7 mouse cellular contexts compared by ENCODE assay signal in the genomic region with DNA sequence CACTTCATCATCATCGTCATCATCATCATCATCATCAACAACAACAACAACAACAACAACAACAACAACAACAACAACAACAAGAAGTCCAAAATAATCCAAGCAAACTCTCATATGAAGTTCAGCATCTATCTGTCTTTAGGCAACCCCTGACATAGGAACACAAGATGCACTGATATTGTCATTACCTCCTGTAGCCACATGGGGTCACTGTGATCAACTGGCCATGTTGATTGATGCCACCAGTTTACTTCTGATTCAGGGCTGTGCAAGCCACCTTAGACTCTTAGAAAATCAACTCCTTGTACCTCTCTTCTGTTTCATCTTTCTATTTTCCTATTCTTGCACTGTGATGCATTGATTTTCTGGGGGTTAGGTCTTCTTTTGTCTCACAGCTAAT.
DNase-seq lines count a peak whose midpoint lies in the region; TF ChIP-seq lines count a peak whose summit lies in the region.

No protein-coding gene starts in this region.

- peak; percentile 67 for TF ChIP-seq CTCF in E14TG2a.4 (conservative IDR thresholded peaks at IDR 0.05; ENCODE audit: low read length)

- H3K9me3 ChIP-seq in E14TG2a.4 (ENCODE audit: low read length) = no peaks in the 10 kb centered on the region

- peak; percentile 16 for DNase-seq in Muller cell, postnatal 12 days (ENCODE audit: inconsistent ontology term)
- peak; percentile 2 for DNase-seq in cerebellum, adult 9-11 months
- peak; percentile 18 to 25 for DNase-seq in gastrocnemius, postnatal 4 days (ENCODE audit: low spot score in 2 of 2)
- DNase-seq in layer of hippocampus, adult 11-12 months (ENCODE audit: low spot score) = peak; percentile 71
- peak; percentile 68 for DNase-seq in lung, postnatal 36 days
- peak; percentile 48 to 56 for DNase-seq in right cerebral cortex, postnatal 10 days (ENCODE audit: low spot score in 2 of 2)

- no peak overlapping the region for H3K4me3 ChIP-seq in E14TG2a.4 (replicated peaks; ENCODE audit: low read length)

- no peaks in the 10 kb centered on the region for H3K36me3 ChIP-seq in E14TG2a.4 (ENCODE audit: insufficient read depth, low read length)

- H3K4me1 ChIP-seq in E14TG2a.4 (replicated peaks; ENCODE audit: low read depth, low read length) = no peaks in the 10 kb centered on the region

- no peaks in the 10 kb centered on the region for H3K27me3 ChIP-seq in E14TG2a.4 (ENCODE audit: insufficient read depth, low read length)

Comparison
In these comparisons a context has a peak if more than half of its experiments do, and no peak if none do; other contexts are left out.
1. DNase-seq: peak in every context shown above with its lines; median percentile 71 in layer of hippocampus, adult 11-12 months; 68 in lung, postnatal 36 days; 52 in right cerebral cortex, postnatal 10 days; 22 in gastrocnemius, postnatal 4 days; 16 in Muller cell, postnatal 12 days; 2 in cerebellum, adult 9-11 months.